Mouse (Mus musculus) lung, postnatal 0 days (tissue): Measurements from ENCODE around the gene Asxl1.
A peak's percentile ranks its signal among the peaks of the same experiment; 100 is the strongest.

Experiments
- CTCF ChIP-seq: IDR thresholded peaks from 2 replicates; pipeline ENCODE4 v1.5.1; 2016; ENCODE audit warnings: antibody characterized with exemption, mild to moderate bottlenecking
- EP300 ChIP-seq: IDR thresholded peaks from 2 replicates; pipeline ENCODE4 v1.6.1; 2016; ENCODE audit warnings: antibody characterized with exemption, mild to moderate bottlenecking, control low read depth

DNA sequence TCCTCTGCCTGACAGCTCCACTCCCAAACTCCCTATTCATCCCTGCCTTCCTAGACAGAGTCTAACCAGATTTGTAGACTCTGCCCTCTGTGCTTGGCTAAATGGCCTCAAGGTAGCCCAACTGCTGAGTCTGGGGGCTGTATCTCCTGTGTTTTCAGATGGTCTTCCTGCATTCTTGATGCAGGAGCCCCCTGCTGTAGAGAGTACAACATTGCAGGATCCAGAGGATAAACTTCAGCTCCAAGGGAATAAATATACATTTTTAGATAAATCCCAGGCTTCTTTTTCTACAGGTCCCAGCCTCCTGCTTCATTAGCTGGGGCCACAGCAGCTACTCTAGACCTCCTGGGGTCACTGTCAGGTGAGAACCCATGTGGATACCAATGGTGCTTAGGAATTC, 75.6 kb downstream of the Asxl1 start:
- TF ChIP-seq CTCF (peak; percentile 60), EP300 (no peak)
